Mouse (Mus musculus): ENCODE results near the gene Zfp668. TPM values are rescaled to one million over a fixed set of nuclear protein-coding genes. Genes with fewer than 3 reads are reported as not detected.

The Zfp668 gene
- polyA plus RNA-seq, 1 experiment from 2014 or later: 9.7 TPM

DNA sequence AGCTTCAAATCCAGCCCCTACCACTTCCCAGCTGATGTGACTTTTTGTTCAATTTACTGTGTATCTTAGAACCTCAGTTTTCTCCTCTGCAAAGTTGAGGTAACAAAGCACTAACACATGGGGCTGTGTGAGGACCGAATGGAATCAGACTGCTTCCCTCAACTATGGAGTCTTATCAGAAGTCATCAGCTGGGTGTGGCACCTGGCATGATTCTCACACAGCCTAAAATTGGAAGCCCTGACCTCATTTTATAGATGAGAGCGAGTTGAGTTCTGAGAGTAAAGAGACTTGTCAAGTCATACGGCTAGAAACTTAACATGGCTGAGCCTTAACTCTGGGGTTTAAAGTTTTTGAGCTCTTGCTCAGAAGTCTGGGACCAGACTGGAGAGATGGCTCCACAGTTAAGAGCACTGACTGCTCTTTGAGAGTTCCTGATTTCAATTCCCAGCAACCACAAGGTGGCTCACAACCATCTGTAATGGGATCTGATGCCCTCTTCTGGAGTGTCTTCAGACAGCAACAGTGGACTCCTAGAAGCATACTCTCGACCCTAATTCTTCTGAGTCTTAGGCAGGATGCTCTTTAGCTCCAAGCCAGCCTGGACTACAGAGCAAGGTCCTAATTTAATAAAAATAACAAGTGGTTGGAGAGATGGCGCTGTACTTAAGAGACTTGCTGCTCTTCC lies 6.3 kb downstream of the Zfp668 start:
- WGBS: 76% methylated on average over 5 of the region's 5 CpGs
- Histone ChIP-seq H3K36me3 (peaks cover 61% of the 10 kb centered on the region), H3K4me3 (no peak overlapping the region), H3K9me3 (no peaks in the 10 kb centered on the region), H3K4me1 (peaks cover 30% of the 10 kb centered on the region), H3K4me2 (no peak overlapping the region), H3K9ac (no peak overlapping the region), H3K27ac (replicated peaks) (no peak overlapping the region), H3K27me3 (replicated peaks) (no peaks in the 10 kb centered on the region)
- no peak for ATAC-seq (ENCODE audit: extremely low read depth, insufficient number of reproducible peaks, low FRiP score, low TSS enrichment)

DNA sequence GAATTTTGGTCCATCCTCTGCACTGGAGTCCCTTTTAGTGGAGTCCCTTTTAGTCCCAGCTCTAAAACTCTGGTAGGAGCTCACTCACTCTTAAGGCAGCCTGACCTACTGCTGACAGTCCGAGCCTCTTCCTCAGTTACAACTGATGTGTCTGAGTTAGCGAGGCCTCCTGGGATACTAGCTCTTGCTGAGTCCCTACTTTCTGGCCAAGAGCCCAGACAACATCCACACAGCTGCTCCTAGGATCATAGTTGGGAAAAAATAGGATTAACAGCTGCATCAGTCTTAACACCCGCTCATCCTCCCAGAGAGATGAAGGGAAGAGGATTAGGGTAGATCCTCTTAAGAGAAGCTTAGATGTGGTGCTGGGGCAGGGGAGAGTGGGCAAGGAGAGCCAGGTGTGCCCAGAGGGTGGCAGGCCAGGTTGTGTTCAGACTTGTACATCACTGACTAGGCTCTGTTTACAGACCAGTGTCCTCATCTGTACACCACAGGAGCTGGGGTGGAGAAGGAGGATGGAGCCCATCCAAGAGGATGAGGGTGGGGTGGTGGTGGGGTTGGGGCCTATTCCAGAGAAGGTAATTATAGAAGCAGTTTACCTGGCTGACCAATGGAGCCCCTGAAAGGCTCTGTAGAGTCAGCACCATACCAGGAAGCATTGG lies 7.3 kb downstream of the Zfp668 start:
- Histone ChIP-seq H3K4me2 (no peak overlapping the region), H3K27me3 (replicated peaks) (no peaks in the 10 kb centered on the region), H3K27ac (replicated peaks) (no peak overlapping the region), H3K9ac (no peak overlapping the region), H3K4me1 (peaks cover 22% of the 10 kb centered on the region), H3K4me3 (no peak overlapping the region), H3K9me3 (no peaks in the 10 kb centered on the region), H3K36me3 (peaks cover 71% of the 10 kb centered on the region)
- 63% methylated on average over 3 of the region's 3 CpGs for WGBS
- no peak for ATAC-seq (ENCODE audit: extremely low read depth, insufficient number of reproducible peaks, low FRiP score, low TSS enrichment)

DNA sequence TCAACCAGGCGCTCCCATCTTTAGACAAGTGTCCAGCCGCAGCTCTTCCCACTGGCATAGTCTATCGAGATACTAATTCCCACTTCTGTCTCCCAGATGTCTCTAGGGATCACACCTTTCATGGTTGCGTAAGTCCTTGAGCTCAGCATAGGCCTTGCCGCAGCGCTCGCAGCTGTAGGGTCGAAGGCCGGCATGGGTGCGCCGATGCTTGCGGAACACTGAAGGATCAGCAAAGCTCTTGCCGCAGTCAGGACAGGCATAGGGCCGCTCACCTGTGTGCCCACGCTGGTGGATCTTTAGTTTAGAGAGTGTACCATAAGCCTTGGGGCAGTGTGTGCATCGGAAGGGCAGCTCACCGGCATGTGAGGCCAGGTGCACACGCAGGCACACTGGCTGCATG lies 9.0 kb downstream of the Zfp668 start:
- Histone ChIP-seq H3K27me3 (replicated peaks) (no peaks in the 10 kb centered on the region), H3K9me3 (no peaks in the 10 kb centered on the region), H3K9ac (no peak overlapping the region), H3K4me3 (no peak overlapping the region), H3K4me1 (peaks cover 8% of the 10 kb centered on the region; the same call in 1 of the 2 replicates), H3K36me3 (peaks cover 64% of the 10 kb centered on the region), H3K27ac (replicated peaks) (no peak overlapping the region), H3K4me2 (no peak overlapping the region)
- WGBS: 95% methylated on average over 18 of the region's 18 CpGs
- ATAC-seq (ENCODE audit: extremely low read depth, insufficient number of reproducible peaks, low FRiP score, low TSS enrichment): no peak

DNA sequence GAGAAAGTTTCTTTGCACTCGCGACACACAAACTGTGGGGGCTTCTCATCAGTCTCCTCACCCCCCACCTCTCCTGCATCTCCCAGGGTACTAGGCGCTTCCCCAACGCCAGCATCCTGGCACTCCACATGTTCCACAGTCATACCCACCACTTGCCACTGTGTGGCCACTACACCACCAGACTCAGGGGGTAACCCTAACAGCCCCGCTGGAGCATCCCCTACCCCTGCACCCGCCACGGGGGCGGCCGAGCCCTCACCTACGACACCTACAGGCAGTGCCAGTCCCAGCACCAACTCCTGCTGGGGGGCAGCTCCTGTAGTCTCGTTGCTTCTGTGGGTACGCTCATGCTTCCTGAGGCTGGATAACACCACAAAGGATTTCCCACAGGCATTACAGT lies 10.2 kb downstream of the Zfp668 start:
- Histone ChIP-seq H3K4me1 (peaks cover 8% of the 10 kb centered on the region; the same call in 1 of the 2 replicates), H3K9ac (no peak overlapping the region), H3K27ac (replicated peaks) (no peak overlapping the region), H3K9me3 (no peaks in the 10 kb centered on the region), H3K27me3 (replicated peaks) (no peaks in the 10 kb centered on the region), H3K4me2 (no peak overlapping the region), H3K36me3 (peaks cover 56% of the 10 kb centered on the region), H3K4me3 (no peak overlapping the region)
- 92% methylated on average over 12 of the region's 12 CpGs for WGBS
- no peak for ATAC-seq (ENCODE audit: extremely low read depth, insufficient number of reproducible peaks, low FRiP score, low TSS enrichment)

DNA sequence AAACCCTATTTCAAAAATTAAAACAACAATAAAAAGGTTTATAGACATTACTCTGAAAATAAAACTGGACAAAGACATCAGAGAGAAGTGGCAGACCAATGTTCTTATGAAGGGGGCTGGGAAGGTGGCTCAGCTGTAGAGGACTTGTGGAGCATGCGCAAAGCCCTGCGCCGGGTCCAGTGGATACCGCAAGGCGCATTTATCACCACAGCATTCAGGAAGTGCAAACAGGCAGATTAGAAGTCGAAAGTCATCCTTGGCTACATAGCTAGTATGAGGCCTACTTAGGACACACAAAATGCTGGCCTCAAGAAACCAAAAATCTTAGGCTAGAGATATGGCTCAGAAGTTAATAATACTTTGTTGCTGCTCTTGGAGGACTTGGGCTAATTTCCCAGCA lies 18.4 kb downstream of the Zfp668 start:
- H3K27me3 ChIP-seq (replicated peaks): no peaks in the 10 kb centered on the region
- H3K4me2 ChIP-seq: no peak overlapping the region
- no peak for ATAC-seq (ENCODE audit: extremely low read depth, insufficient number of reproducible peaks, low FRiP score, low TSS enrichment)
- no peaks in the 10 kb centered on the region for H3K9me3 ChIP-seq
- no peak overlapping the region for H3K4me3 ChIP-seq
- H3K27ac ChIP-seq (replicated peaks): no peak overlapping the region
- no peaks in the 10 kb centered on the region for H3K36me3 ChIP-seq
- WGBS: 75% methylated on average over 6 of the region's 6 CpGs
- H3K4me1 ChIP-seq: no peaks in the 10 kb centered on the region
- no peak overlapping the region for H3K9ac ChIP-seq

DNA sequence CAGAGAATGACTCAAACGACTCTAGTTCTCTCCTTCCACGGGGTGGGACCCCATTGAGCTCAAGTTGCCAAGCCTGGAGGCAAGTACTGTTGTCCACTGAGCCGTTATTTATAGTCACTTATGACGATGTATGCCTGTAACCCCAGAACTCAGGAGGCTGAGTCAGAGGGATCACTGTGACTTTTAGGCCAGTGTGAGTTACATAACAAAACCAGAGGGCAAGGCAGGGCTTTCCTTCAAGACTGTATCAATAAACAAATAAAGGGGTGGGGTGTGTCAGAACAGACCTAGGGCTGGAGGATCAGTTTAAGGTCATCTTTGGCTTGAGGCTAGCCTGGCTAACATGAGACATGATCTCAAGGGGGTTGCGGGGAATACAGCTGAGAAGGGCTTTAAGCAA lies 25.7 kb downstream of the Zfp668 start:
- Histone ChIP-seq H3K9me3 (no peaks in the 10 kb centered on the region), H3K27ac (replicated peaks) (no peak overlapping the region), H3K4me1 (peaks cover 7% of the 10 kb centered on the region), H3K4me3 (no peak overlapping the region), H3K36me3 (peaks cover 31% of the 10 kb centered on the region), H3K4me2 (no peak overlapping the region), H3K27me3 (replicated peaks) (no peaks in the 10 kb centered on the region), H3K9ac (no peak overlapping the region)
- WGBS: 63% methylated on average over 5 of the region's 5 CpGs
- no peak for ATAC-seq (ENCODE audit: extremely low read depth, insufficient number of reproducible peaks, low FRiP score, low TSS enrichment)

GRCm38 (mm10) chr7:127849973-127850875 lies 26.4 kb downstream of the Zfp668 start:
- ATAC-seq (ENCODE audit: extremely low read depth, insufficient number of reproducible peaks, low FRiP score, low TSS enrichment): no peak
- Histone ChIP-seq H3K4me3 (no peak overlapping the region), H3K27me3 (replicated peaks) (no peaks in the 10 kb centered on the region), H3K9ac (no peak overlapping the region), H3K4me1 (peaks cover 7% of the 10 kb centered on the region), H3K36me3 (peaks cover 38% of the 10 kb centered on the region), H3K27ac (replicated peaks) (no peak overlapping the region), H3K4me2 (no peak overlapping the region), H3K9me3 (no peaks in the 10 kb centered on the region)
- WGBS: 64% methylated on average over 6 of the region's 6 CpGs

GRCm38 (mm10) chr7:127842001-127842718 lies 34.5 kb downstream of the Zfp668 start:
- Histone ChIP-seq H3K4me3 (peak overlapping the region; percentile 75), H3K9me3 (no peaks in the 10 kb centered on the region), H3K27ac (replicated peaks) (peak overlapping the region; percentile 97), H3K27me3 (replicated peaks) (no peaks in the 10 kb centered on the region), H3K4me2 (peak overlapping the region; percentile 91), H3K36me3 (peaks cover 38% of the 10 kb centered on the region), H3K4me1 (peaks cover 15% of the 10 kb centered on the region), H3K9ac (peak overlapping the region; percentile 97)
- peak; percentile 45; the same call in 1 of the 2 replicates for ATAC-seq (ENCODE audit: extremely low read depth, insufficient number of reproducible peaks, low FRiP score, low TSS enrichment)
- under 1% methylated on average over 40 of the region's 40 CpGs for WGBS

DNA sequence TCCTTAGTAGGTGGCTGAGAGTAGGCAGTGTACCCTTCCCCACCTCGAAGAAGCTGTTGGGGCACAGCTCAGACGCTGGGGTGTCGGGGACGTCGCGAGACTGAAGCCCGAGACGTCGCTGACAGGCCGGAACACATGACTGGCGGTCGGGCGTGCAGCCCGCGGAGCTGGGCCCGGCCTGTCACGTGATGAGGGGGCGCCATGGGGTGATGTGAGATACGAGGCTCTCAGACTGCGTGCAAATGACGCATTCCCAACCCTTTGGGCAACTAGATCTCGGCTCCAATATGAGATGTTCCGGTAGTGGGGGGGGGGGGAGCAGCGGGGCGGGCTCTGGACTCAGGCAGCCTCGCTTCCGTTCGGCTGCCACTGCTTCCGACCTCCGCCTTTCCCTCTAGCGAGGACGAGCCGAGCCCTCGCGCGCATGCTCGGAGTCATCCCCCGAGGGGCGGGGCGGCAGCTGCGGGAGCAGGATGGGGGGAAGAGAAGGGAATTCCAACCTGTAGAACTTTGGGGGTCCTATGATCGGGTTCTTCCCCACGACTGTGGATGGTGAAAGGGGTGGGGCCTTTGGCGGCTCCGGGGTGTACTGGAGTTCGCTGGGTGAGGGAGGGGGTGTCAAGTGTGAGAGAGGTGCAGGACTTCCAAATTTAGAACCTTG lies 35.2 kb downstream of the Zfp668 start:
- peak overlapping the region; percentile 75 for H3K4me3 ChIP-seq
- peaks cover 31% of the 10 kb centered on the region for H3K36me3 ChIP-seq
- WGBS: under 1% methylated on average over 45 of the region's 46 CpGs
- peak overlapping the region; percentile 97 for H3K27ac ChIP-seq (replicated peaks)
- peaks cover 15% of the 10 kb centered on the region for H3K4me1 ChIP-seq
- peak; percentile 89 for ATAC-seq (ENCODE audit: extremely low read depth, insufficient number of reproducible peaks, low FRiP score, low TSS enrichment)
- no peaks in the 10 kb centered on the region for H3K27me3 ChIP-seq (replicated peaks)
- H3K9me3 ChIP-seq: no peaks in the 10 kb centered on the region
- H3K4me2 ChIP-seq: peak overlapping the region; percentile 91
- H3K9ac ChIP-seq: peak overlapping the region; percentile 97

DNA sequence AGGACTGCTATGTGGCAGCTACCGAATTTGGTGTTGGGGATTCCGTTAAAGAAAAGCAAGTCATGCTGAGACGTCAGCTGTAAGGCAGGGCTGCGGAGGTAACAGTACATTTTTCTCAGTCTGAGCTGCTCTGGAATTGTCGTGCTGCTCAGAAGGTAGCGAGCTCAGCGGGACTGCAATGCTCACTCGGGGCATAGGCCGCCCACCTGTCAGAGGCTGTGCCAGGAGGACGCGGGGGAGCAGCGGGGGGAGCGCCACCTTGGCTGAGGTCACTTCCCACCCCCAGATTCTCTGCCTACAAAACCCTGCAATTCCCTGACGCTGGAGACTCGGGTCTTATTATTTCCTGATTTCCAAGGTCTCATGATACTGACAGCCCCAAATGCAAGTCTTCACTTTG lies 35.7 kb downstream of the Zfp668 start:
- ATAC-seq (ENCODE audit: extremely low read depth, insufficient number of reproducible peaks, low FRiP score, low TSS enrichment): no peak
- H3K4me2 ChIP-seq: peak overlapping the region; percentile 91
- no peaks in the 10 kb centered on the region for H3K9me3 ChIP-seq
- peak overlapping the region; percentile 97 for H3K27ac ChIP-seq (replicated peaks)
- H3K27me3 ChIP-seq (replicated peaks): no peaks in the 10 kb centered on the region; the same call in 1 of the 2 replicates
- H3K4me3 ChIP-seq: peak overlapping the region; percentile 75
- H3K4me1 ChIP-seq: peaks cover 15% of the 10 kb centered on the region
- H3K36me3 ChIP-seq: peaks cover 25% of the 10 kb centered on the region
- WGBS: 3% methylated on average over 15 of the region's 15 CpGs
- peak overlapping the region; percentile 97 for H3K9ac ChIP-seq
